Mouse (Mus musculus): ENCODE measurements around the gene Six6.

The Six6 gene

DNA sequence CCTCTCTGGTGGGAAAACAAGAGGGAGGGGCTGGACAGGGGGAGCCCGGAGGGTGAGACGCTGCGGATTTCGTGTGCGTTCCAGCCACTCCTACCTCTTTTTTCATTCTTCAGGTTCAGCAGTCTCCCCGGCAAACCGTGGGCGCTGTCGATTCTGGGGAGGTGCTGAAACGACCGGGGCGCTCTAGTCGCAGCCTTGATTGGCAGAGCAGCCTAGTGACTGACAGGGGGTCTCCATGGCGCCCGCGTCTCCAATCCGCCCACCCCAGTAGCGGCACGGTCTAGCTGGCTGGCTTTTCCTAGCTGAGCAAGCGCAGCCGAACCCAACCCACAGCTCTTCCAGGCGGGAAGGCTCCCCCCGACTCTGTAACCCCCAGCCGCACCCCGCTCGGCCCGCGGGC is at the start of gene Six6:
Six6 (plus strand) TSS at position 277 of the 400 bp plus-strand sequence.
- in situ Hi-C loops (cut with MboI; ENCODE audit: unreplicated experiment in 2 of 2), result no loop called here

DNA sequence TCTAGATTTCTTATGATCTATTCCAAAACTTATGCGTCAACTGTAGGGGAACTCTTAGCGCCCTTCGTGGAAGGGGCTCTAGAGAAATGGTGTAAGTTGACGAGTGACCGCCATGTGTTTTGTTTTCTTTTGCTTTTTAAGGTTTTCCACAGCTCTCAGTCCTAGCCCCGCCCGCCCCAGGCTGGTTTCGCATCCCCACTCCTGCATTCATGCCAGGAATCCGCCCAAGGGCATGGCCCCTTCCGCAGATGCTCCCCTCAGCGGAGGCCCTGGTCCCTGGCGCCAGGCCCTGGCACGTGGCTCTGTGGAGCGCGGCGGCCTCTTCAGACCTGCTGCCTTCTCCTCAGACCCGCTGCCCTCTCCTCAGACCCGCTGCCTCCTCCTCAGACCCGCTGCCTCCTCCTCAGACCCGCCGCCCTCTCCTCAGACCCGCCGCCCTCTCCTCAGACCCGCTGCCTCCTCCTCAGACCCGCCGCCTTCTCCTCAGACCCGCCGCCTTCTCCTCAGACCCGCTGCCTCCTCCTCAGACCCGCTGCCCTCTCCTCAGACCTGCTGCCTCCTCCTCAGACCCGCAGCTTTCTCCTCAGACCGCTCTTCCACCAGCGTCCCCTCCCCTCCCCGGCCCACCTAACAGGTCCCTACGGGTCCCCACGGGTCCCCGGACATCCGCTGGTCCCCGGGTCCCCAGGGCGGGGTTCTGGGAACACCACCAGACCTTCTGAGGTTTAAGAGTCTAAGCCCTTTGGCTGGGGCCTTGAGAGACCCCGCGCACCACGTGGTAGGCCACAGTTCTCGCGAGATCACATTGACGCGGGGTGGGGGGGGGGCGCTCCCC is 22.3 kb upstream of the Six6 start:
- in situ Hi-C loops (cut with MboI; ENCODE audit: unreplicated experiment in 2 of 2), result no loop called here

DNA sequence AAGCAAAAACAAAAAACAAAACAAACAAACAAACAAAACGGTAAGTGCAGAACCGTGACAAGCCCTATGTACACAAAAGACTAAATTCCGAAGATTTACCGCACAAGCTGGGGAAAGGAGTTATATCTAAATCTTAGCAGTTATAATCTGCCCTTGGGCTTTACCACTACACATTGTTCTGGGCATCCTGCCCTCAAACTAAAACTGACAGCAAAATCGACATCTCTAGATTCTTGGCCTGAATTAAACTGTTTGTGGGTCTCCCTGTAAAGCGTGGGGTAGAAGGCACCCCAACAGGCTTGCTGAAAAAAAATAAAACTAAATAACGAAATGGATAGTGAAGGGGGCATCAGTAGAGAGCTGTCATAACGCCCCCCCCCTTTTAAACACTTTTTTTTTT is 2.9 kb upstream of the Six6 start:
- in situ Hi-C loops (cut with MboI; ENCODE audit: unreplicated experiment in 2 of 2), result no loop called here

DNA sequence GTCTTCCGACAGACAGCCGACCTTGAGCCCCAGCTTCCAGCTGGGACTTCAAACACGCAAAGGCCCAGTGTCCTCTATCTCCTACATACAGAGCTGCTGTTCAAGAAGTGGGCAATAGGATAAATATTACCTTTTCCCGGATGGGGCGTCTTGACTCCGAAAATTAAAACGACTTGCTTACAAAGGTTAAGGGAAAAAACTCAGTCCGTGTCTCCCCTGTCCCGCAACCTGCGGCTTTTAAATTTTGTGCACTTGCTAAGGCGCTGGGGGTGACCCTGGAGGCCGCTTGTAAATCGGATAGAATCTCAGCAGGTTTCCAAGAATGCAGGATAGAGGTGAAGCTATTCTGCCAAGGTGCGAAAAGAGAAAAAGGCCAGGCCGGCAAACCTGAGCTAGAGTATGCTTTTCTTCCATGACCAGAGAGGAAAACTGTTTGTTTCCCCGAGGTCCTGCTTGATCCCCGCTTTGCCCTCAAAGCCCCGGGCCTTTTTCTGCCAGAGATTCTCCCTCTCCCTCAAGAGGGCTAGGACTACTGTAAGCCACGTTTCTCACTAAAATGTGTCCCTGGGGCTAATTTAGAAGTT is 2.1 kb upstream of the Six6 start:
- in situ Hi-C loops (cut with MboI; ENCODE audit: unreplicated experiment in 2 of 2), result no loop called here

DNA sequence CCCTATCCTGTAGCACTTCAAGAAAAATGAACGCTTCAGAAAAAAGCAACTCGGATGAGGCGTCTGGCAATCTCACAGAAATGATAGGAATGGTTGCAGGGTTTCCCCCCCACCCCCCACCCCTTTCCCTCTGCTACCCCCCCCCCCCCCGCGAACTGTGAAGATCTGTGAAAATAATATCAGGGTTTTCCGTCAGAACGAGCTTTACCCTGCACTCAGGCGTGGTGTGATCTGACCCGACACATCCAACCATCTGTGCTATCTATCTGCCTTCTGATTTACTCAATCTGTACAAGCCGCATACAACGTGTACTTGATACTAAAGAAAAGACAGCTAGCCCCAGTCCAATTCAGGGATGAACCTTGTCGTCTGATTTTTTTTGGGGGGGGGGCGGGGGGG is 1.5 kb upstream of the Six6 start:
- in situ Hi-C loops (cut with MboI; ENCODE audit: unreplicated experiment in 2 of 2), result no loop called here

DNA sequence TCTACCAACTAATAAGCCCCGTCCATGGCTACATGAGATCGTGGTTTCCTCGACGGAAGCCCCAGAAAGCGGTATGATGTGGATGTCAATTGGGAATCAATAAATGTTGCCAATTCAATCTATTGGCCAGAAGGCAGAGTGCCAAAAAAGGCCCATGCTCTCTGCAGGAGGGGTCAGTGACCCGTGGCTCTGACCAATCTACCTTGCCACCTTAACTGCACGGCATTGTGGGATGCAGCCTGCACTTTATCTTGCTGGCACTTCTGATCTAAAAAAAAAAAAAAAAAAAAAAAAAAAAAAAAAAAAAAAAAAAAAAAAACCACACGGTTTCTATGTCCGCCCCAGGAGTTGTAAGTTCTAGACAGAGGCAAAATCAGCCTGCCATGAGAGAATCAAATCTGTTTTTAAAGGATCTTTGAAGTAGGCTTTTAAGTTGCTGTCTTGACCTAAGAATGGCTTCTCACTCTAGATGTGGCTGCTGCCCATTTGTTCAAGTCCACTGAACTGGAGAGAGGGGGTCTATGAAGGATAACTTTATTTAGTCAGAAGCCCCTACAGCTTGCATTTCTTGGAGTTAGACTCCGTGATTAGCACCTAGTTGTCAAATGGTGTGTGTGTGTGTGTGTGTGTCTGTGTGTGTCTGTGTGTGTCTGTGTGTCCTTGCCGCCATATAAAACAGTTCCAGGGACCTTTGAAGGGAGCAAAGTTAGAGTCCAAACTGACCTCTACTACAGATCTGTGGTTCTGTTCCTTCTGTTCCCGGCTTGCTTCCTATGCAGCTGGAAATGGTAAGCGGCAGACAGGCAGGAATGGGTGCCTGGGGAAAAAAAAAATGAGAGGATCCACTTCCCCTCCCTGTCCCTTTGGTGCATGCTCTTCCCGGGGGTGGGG is 847 bp upstream of the Six6 start:
- in situ Hi-C loops (cut with MboI; ENCODE audit: unreplicated experiment in 2 of 2), result no loop called here

DNA sequence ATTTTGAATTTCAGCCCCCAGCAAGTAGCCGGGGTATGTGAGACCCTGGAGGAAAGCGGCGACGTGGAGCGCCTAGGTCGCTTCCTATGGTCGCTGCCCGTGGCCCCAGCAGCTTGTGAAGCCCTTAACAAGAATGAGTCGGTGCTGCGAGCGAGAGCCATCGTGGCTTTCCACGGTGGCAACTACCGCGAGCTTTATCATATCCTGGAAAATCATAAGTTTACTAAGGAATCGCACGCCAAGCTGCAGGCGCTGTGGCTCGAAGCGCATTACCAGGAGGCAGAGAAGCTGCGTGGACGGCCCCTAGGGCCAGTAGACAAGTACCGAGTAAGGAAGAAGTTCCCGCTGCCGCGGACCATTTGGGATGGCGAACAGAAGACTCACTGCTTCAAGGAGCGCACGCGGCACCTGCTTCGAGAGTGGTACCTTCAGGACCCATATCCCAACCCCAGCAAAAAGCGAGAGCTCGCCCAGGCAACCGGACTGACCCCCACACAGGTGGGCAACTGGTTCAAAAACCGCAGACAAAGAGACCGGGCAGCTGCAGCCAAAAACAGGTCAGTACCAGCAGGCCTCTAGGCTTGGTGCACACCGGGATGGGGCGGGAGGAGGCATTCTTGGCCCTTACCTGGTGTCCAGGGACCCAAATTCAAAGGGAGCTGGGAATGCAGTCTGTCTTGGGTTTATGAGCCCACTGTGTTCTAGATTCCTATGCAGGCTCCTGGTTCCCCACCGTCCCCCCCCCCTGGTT is 554 bp downstream of the Six6 start, which contains the start of gene 4930447C04Rik:
4930447C04Rik (minus strand) TSS at position 704 of the 751 bp plus-strand sequence.
- in situ Hi-C loops (cut with MboI; ENCODE audit: unreplicated experiment in 2 of 2), result no loop called here

DNA sequence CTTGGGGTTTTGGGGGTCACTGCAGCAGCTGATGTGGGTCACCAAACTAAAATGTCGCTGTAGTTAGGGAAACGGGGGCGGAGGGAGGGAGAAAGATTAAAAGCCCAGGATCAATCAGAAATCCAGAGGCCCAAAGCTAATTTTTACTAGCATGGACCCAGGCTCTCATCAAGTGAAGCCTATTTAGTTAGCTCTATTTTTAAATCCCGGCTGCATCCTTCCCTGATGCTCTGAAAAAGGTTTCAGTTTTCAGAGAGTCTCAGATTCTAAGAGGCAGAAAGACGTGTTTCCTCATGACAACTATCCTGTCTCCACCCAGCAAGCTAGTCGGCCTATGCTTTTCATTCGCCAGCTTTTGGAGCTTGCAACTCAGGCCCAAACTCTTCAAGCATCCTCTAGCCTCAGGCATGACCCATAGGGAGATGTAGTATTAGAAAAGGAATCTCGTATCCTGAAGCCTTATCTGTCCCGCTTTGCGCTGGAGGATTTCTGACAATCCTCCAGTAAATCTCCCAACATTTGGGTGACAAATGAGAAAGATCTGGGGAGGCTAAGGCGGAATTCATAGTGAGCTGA is 1.2 kb downstream of the Six6 start:
- in situ Hi-C loops (cut with MboI; ENCODE audit: unreplicated experiment in 2 of 2), result no loop called here

DNA sequence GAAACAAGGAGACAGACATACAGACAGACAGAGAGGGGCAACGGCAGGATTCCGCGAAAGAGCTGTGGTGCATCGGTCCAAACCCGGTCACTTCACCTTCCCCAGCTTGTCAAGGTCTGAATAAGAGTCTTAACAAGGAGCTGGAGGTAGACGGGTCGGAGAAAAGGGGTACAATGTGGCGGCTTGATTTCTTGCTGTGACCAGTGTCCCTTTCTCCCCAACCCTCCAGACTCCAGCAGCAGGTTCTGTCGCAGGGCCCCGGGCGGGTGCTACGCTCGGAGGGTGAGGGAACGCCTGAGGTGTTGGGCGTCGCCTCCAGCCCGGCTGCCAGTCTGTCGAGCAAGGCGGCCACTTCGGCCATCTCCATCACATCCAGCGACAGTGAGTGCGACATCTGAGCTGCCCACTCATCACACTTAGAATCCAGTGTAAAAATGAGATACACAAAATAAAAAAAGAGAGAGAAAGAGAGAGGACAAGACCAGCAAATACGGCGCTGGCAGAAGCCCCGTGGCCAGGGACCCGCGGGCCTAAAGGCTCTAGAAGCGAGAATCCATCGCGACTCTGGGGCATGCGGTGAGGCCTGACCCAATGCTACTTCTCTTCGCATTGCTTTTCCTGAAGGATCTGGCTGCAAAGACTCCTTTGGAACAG is 1.8 kb downstream of the Six6 start:
- in situ Hi-C loops (cut with MboI; ENCODE audit: unreplicated experiment in 2 of 2), result no loop called here

DNA sequence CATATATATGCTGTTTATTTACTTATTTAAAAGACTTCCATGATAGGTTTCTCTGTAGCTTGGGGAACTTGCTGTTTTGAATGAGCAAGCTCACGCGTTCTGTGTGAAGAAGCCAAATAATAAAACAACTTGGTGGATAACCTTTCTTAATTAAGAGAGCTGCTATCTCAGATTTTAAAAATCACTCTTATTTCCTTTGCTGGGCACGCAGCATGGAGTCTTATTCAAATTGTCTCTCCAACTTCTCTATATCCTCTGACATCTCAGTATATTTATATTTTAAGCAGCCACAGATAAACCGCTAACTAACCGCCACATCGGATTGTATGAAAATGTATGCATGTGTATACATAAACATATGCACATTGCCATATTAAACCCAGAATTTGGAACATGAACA is 2.5 kb downstream of the Six6 start:
- in situ Hi-C loops (cut with MboI; ENCODE audit: unreplicated experiment in 2 of 2), result no loop called here

DNA sequence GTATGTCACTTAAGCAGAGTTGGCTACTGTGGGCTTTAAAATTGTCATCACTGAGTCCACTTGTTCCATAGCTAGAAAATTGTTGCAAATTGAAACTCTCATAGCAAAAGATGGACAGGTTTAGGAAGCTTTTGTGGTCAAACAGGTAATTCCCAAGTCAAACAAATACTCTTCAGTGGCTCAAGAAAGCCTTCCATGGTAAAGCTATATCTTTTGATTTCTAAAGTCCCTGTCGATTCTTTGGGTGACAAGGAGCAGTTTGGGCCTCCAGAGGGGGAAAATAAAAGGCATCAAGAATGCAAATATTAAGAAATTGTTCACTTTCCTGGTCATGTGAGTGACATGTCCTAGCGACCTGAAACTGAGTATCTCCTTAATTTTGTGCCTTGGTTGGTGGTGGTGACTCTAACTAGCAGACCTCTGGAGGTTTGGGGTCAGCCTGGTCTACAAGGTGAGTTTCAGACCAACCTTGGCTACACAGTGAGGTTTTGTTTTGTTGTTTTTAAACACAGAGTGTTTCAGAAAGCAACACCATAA is 4.0 kb downstream of the Six6 start:
- in situ Hi-C loops (cut with MboI; ENCODE audit: unreplicated experiment in 2 of 2), result no loop called here

DNA sequence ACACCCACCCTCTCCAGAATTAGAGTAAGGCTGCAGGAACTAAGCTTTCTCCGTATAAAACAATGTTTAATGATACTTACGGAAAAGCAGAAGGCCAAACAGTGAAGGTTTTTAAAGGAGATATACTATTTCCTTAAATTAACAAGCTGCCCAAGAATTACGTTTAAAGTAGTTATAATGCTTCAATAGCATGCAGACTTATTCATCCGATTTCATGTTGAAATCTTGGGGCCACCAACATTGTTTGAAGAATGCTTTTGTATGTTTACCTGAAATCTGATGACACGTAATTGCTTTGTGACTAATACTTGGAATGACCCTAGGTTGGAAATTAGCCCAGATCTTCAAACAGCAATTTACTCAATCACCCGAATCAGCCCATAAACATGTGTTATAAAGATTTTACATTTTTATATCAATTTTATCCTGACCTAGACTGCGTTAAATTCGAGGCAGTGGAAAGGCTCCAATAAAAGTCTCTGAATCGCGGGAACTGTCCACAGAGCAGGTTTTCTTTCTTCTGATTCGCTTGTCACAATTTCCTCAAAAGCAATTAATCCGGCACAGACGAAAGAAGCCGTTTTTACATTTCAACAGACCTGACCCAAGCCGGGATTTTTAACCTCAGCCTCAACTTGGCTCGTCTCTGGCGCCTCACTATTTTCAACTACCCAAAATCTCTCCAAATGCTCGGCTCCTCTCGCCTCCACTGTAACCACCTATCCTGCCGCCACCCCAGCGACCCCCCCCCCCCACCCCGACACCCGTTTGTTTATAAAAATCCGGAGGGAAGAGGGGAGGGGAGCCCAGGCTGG is 4.9 kb downstream of the Six6 start:
- in situ Hi-C loops (cut with MboI; ENCODE audit: unreplicated experiment in 2 of 2), result no loop called here

DNA sequence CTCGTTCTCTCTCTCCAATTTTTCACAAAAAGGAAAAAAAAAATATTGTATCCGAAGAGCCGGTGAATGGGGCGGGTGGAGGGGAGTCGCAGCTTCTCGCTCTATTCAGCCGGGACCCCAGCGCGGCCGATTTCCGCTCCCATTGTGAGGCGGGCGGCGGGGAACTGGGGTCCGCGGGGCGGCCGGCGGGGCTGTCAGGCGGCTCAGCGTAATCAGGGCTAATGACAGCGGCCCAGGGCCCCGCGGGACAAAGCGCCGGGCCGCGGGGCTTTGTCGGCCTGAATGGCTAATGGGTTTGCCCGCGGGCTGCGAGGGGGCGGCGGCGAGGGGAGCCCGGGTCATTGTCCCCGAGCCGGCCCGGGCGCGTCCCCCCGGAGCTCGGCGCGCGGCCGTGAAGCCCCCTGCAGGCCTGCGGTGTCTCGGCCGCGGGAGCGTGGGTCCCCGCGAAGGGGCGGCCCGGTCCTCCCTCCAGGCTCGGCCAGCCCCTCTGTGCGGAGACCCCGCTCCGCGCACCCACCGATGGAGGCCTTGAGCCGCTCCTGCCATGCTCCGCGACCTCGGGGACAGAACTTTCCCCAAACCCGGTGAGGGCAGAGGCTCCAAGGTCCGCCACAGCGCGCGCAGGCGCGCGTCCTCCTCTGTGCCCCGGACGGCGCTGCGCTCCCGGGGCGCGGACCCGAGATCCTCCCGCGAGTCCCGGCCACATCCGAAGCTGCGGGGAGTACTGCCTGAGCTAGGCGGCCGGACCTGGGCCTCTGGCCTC is 5.8 kb downstream of the Six6 start:
- in situ Hi-C loops (cut with MboI; ENCODE audit: unreplicated experiment in 2 of 2), result no loop called here

DNA sequence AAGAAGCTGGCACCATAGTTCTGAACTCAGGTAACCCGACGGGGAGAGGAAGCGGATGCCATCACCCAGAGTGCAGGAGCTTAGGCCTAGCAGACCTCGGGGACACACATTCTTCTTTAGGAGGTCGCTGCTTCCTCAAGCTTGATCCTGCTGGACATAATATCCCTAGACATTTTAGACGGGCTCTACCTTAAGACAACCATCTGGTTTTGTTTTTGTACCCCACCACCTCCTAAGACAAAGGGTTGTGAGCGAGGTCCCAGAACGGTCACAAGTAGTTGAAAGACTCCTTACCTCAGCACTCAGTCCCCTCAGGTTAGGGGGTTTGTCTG is 6.3 kb downstream of the Six6 start:
- in situ Hi-C loops (cut with MboI; ENCODE audit: unreplicated experiment in 2 of 2), result no loop called here

DNA sequence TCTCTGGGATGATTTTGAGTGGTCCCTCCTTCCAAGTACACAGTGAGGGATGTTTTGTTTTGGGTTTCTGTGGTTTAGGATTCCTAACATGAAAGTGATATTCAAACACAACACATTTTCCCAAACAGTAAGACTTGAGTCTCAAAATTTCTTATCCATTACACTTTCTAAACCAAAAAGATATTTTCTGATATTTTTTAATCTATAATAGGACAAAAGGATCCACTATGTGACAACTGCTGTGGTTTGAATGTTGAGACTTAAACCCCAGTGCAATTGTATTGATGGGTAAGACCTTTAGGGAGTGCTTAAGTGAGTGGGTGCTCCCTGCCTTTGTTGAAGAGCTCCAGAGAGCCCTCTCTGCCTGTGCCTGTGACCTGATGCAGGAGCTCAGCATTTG is 7.1 kb downstream of the Six6 start:
- in situ Hi-C loops (cut with MboI; ENCODE audit: unreplicated experiment in 2 of 2), result no loop called here

DNA sequence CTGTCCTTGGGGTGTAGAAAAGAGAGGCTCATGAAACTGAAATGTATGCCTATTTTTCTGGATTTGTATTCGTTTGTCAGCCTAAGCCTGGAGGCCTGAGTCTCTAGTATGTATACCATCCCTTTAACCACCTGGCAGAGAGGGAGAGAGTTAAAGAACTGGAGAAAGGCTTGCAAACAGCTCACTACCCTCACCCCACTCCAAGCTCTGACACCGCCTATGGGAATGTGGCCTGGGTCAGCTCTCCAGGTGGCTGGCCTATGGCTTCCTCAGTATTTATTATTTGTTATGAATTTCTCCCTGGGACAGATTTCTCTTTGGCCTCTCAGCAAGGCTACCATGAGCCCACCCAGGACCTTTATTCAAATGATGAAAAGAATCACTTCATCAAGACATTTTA is 7.6 kb downstream of the Six6 start:
- in situ Hi-C loops (cut with MboI; ENCODE audit: unreplicated experiment in 2 of 2), result no loop called here

DNA sequence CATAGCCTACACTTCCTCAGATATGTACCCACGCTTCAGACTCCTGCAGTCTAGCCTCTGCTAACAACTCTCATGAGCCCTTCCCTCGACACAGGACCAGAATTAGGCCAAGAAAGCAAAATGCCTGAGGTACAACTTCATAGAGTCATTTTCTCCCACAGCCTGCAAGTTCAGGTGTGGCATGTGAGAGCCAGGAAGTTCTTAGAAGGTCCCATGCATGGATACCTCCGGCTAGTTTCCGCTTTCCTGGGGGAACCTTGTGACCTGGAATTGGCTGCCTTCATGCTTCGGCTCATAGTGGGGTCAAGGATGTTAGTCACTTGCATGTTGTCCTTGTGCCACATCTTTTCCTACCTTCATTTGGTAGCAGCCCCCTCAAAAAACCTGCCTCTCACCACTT is 13.4 kb downstream of the Six6 start:
- in situ Hi-C loops (cut with MboI; ENCODE audit: unreplicated experiment in 2 of 2), result no loop called here

DNA sequence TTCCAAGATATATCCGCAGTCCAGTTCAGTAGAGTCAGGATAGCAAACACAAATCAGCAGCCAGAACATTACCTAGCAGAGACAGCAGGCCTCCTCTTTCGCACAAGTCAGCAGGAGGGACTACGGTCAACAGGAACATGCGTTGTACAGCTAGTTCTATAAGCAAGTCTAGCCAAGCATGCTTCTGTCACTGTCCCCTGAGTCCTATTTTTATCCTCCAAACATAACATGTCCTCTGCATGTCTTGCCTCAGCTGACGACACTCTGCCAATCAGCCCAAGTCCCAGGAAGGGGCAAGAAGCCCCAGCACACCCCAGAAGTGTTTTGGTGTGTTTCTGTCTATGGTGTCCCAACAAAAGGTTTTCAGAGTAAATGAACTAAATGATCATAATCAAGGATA is 14.2 kb downstream of the Six6 start:
- in situ Hi-C loops (cut with MboI; ENCODE audit: unreplicated experiment in 2 of 2), result no loop called here
